ENCODE assay signal across 7 mouse cellular contexts in the genomic region with DNA sequence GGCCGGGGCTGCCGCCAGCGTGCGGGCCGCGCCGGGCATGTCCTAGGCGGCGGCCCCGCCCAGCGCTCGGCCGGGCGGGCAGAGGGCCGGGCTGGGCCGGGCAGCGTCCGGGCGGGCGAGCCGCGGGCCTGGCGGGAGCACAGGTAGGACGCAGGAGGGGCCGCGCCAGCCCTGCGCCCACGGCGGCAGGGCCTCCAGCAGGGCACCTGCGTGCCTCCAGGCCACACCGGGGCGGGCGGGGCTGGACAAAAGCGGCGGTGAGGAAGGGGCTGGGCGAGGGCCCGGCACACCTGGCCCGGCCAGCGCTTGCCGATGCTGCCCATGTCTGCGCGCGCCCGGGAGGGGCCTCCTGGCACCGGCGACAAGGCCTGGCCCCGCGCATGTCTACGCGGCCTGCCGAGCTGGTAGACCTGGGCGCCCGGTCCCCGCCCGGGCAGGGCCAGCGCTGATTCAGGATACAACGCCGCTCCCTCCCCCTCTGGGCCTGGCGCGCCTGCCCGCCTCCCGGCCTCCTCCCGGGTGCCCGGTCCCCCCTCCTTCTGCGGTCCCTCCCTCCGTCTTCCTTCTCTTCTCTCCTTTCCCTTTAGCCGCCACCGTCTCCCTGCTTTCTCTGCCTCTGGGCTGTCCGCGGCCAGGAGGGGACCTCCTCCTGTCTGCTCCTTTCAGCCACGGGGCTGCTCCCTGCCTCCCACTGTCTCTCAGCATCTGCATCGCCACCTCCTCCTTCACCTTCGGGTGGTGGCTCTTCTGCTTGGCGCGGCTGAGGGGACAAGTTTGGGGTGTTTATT. TPM values are rescaled to one million over a fixed set of nuclear protein-coding genes. Genes with fewer than 3 reads are reported as not detected.
DNase-seq lines count a peak whose midpoint lies in the region; ATAC-seq and TF ChIP-seq lines count a peak whose summit lies in the region.

No protein-coding gene starts in this region.

- WGBS in forebrain, embryonic 11.5 days, result under 1% methylated on average over 22 of the region's 75 CpGs
- WGBS in hindbrain, embryonic 13.5 days, result under 1% methylated on average over 52 of the region's 75 CpGs
- under 1% methylated on average over 39 of the region's 75 CpGs for WGBS in limb, embryonic 14.5 days
- WGBS in midbrain, embryonic 15.5 days, result under 1% methylated on average over 58 of the region's 75 CpGs

- H3K27me3 ChIP-seq in forebrain, embryonic 11.5 days (ENCODE audit: control insufficient read depth, insufficient read depth, low read length), result peaks cover 14% of the 10 kb centered on the region
- H3K27me3 ChIP-seq in hindbrain, embryonic 13.5 days, result peaks cover 29% of the 10 kb centered on the region
- no peaks in the 10 kb centered on the region for H3K27me3 ChIP-seq in limb, embryonic 14.5 days (ENCODE audit: control insufficient read depth, insufficient read depth, low read length)
- no peaks in the 10 kb centered on the region for H3K27me3 ChIP-seq in midbrain, embryonic 15.5 days (replicated peaks)

- TF ChIP-seq POLR2A in bone marrow macrophage, adult 2 months (IDR thresholded peaks at IDR 0.05; ENCODE audit: borderline replicate concordance, low read depth, low read length), result no peak
- no peak for TF ChIP-seq POLR2A in limb, embryonic 14.5 days (IDR thresholded peaks at IDR 0.05; ENCODE audit: borderline replicate concordance, extremely low read depth, insufficient read depth, insufficient read length)

- H3K4me3 ChIP-seq in bone marrow macrophage, adult 2 months (ENCODE audit: insufficient read depth, low read length), result peak overlapping the region; percentile 68
- peak overlapping the region; percentile 86 for H3K4me3 ChIP-seq in forebrain, embryonic 11.5 days (ENCODE audit: low read depth, low read length)
- peak overlapping the region; percentile 88 for H3K4me3 ChIP-seq in hindbrain, embryonic 13.5 days
- H3K4me3 ChIP-seq in limb, embryonic 14.5 days (replicated peaks; ENCODE audit: low read length), result peak overlapping the region; percentile 86
- peak overlapping the region; percentile 84 for H3K4me3 ChIP-seq in midbrain, embryonic 15.5 days

- TF ChIP-seq CTCF in bone marrow macrophage, adult 2 months (IDR thresholded peaks at IDR 0.05; ENCODE audit: low read depth, low read length), result no peak

- peak overlapping the region; percentile 99 for H3K4me2 ChIP-seq in forebrain, embryonic 11.5 days (ENCODE audit: low read depth, low read length, severe bottlenecking)
- H3K4me2 ChIP-seq in hindbrain, embryonic 13.5 days, result peak overlapping the region; percentile 83
- peak overlapping the region; percentile 85 for H3K4me2 ChIP-seq in limb, embryonic 14.5 days (replicated peaks; ENCODE audit: low read depth, low read length, severe bottlenecking)
- peak overlapping the region; percentile 77 for H3K4me2 ChIP-seq in midbrain, embryonic 15.5 days

- no peaks in the 10 kb centered on the region for H3K36me3 ChIP-seq in forebrain, embryonic 11.5 days (ENCODE audit: control insufficient read depth, insufficient read depth, low read length)
- peaks cover 18% of the 10 kb centered on the region for H3K36me3 ChIP-seq in hindbrain, embryonic 13.5 days
- peaks cover 12% of the 10 kb centered on the region for H3K36me3 ChIP-seq in limb, embryonic 14.5 days (ENCODE audit: control insufficient read depth, insufficient read depth, low read length)
- no peaks in the 10 kb centered on the region for H3K36me3 ChIP-seq in midbrain, embryonic 15.5 days (replicated peaks)

- peak; percentile 73 for ATAC-seq in forebrain, embryonic 11.5 days (replicated peaks; ENCODE audit: low FRiP score)
- peak; percentile 56 for ATAC-seq in hindbrain, embryonic 13.5 days (ENCODE audit: low FRiP score)
- ATAC-seq in limb, embryonic 14.5 days (ENCODE audit: low FRiP score, low read depth), result peak; percentile 16
- ATAC-seq in midbrain, embryonic 15.5 days (replicated peaks), result peak; percentile 67

- no peaks in the 10 kb centered on the region for H3K9me3 ChIP-seq in forebrain, embryonic 11.5 days (ENCODE audit: control insufficient read depth, low read length)
- no peaks in the 10 kb centered on the region for H3K9me3 ChIP-seq in hindbrain, embryonic 13.5 days
- H3K9me3 ChIP-seq in limb, embryonic 14.5 days (ENCODE audit: control insufficient read depth, low read length), result no peaks in the 10 kb centered on the region
- H3K9me3 ChIP-seq in midbrain, embryonic 15.5 days, result no peaks in the 10 kb centered on the region

- H3K9ac ChIP-seq in forebrain, embryonic 11.5 days (ENCODE audit: low read length), result peak overlapping the region; percentile 72
- peak overlapping the region; percentile 97 for H3K9ac ChIP-seq in hindbrain, embryonic 13.5 days
- H3K9ac ChIP-seq in limb, embryonic 14.5 days (ENCODE audit: low read depth, low read length, severe bottlenecking), result peak overlapping the region; percentile 85
- peak overlapping the region; percentile 91 for H3K9ac ChIP-seq in midbrain, embryonic 15.5 days

- H3K27ac ChIP-seq in bone marrow macrophage, adult 2 months (ENCODE audit: insufficient read depth, low read depth, low read length), result no peak overlapping the region
- H3K27ac ChIP-seq in forebrain, embryonic 11.5 days (ENCODE audit: low read depth, low read length), result no peak overlapping the region
- peak overlapping the region; percentile 81 for H3K27ac ChIP-seq in hindbrain, embryonic 13.5 days
- H3K27ac ChIP-seq in limb, embryonic 14.5 days (replicated peaks; ENCODE audit: low read depth, low read length), result peak overlapping the region; percentile 43; the same call in 1 of the 2 replicates
- H3K27ac ChIP-seq in midbrain, embryonic 15.5 days, result peak overlapping the region; percentile 70

- peak; percentile 41 for DNase-seq in MN1 (ENCODE audit: low spot score)
- DNase-seq in forebrain, embryonic 11.5 days (ENCODE audit: low spot score), result peak; percentile 71
- peak; percentile 18 for DNase-seq in limb, embryonic 14.5 days (ENCODE audit: low spot score)
- DNase-seq in testis, postnatal 10 days (ENCODE audit: low spot score), result peak; percentile 75

- peaks cover 3% of the 10 kb centered on the region; the same call in 1 of the 2 replicates for H3K4me1 ChIP-seq in bone marrow macrophage, adult 2 months (ENCODE audit: control insufficient read depth, insufficient read depth, low read length)
- H3K4me1 ChIP-seq in forebrain, embryonic 11.5 days (replicated peaks; ENCODE audit: control insufficient read depth, insufficient read depth, low read length), result 0 out of 2 replicates have a peak, but pooled peaks cover 3% of the 10 kb centered on the region
- peaks cover 51% of the 10 kb centered on the region for H3K4me1 ChIP-seq in hindbrain, embryonic 13.5 days (replicated peaks)
- peaks cover 17% of the 10 kb centered on the region; the same call in 1 of the 2 replicates for H3K4me1 ChIP-seq in limb, embryonic 14.5 days (ENCODE audit: control insufficient read depth, insufficient read depth, low read length)
- peaks cover 36% of the 10 kb centered on the region for H3K4me1 ChIP-seq in midbrain, embryonic 15.5 days

RNA-seq across cellular contexts. Expression of gene Cep170b, which starts 2.2 kb away (rescaled TPM):
- 8.5 and 17.7 TPM in 2 replicates for polyA plus RNA-seq in bone marrow macrophage, adult 2 months (2012; ENCODE audit: insufficient read depth, insufficient read length, missing spikeins)
- polyA plus RNA-seq in forebrain, embryonic 11.5 days (2014; fragmentation: Nextera tagmentation; extraction: Ambion mirVana), result 12.6 and 15.2 TPM in 2 replicates
- 24.2 and 24.9 TPM in 2 replicates for polyA plus RNA-seq in hindbrain, embryonic 13.5 days (2015; fragmentation: Nextera tagmentation; extraction: Ambion mirVana)
- 30.1 and 36.9 TPM in 2 replicates for polyA plus RNA-seq in limb, embryonic 14.5 days (2012; rRNA removed)
- 21.3 and 23.6 TPM in 2 replicates for polyA plus RNA-seq in limb, embryonic 14.5 days (2014; fragmentation: Nextera tagmentation; extraction: Ambion mirVana)
- 51.0 and 53.7 TPM in 2 replicates for polyA plus RNA-seq in midbrain, embryonic 15.5 days (2015; fragmentation: Nextera tagmentation; extraction: Ambion mirVana)

RNA-seq across cellular contexts. Expression of gene Pld4, which starts 38.0 kb away (rescaled TPM):
- polyA plus RNA-seq in bone marrow macrophage, adult 2 months (2012; ENCODE audit: insufficient read depth, insufficient read length, missing spikeins), result 1,067 and 1,170 TPM in 2 replicates
- 3.7 and 4.1 TPM in 2 replicates for polyA plus RNA-seq in forebrain, embryonic 11.5 days (2014; fragmentation: Nextera tagmentation; extraction: Ambion mirVana)
- polyA plus RNA-seq in hindbrain, embryonic 13.5 days (2015; fragmentation: Nextera tagmentation; extraction: Ambion mirVana), result 6.4 and 7.0 TPM in 2 replicates
- polyA plus RNA-seq in limb, embryonic 14.5 days (2012; rRNA removed), result 15.7 and 16.9 TPM in 2 replicates
- polyA plus RNA-seq in limb, embryonic 14.5 days (2014; fragmentation: Nextera tagmentation; extraction: Ambion mirVana), result 13.4 and 14.0 TPM in 2 replicates
- 7.3 and 8.6 TPM in 2 replicates for polyA plus RNA-seq in midbrain, embryonic 15.5 days (2015; fragmentation: Nextera tagmentation; extraction: Ambion mirVana)

RNA-seq across cellular contexts. Expression of gene Zbtb42, which starts 43.8 kb away (rescaled TPM):
- polyA plus RNA-seq in bone marrow macrophage, adult 2 months (2012; ENCODE audit: insufficient read depth, insufficient read length, missing spikeins), result 9.2 and 10.1 TPM in 2 replicates
- 4.4 and 5.3 TPM in 2 replicates for polyA plus RNA-seq in forebrain, embryonic 11.5 days (2014; fragmentation: Nextera tagmentation; extraction: Ambion mirVana)
- 3.6 and 4.6 TPM in 2 replicates for polyA plus RNA-seq in hindbrain, embryonic 13.5 days (2015; fragmentation: Nextera tagmentation; extraction: Ambion mirVana)
- 2.5 and 3.3 TPM in 2 replicates for polyA plus RNA-seq in limb, embryonic 14.5 days (2012; rRNA removed)
- polyA plus RNA-seq in limb, embryonic 14.5 days (2014; fragmentation: Nextera tagmentation; extraction: Ambion mirVana), result 1.9 and 2.5 TPM in 2 replicates
- 1.9 and 2.5 TPM in 2 replicates for polyA plus RNA-seq in midbrain, embryonic 15.5 days (2015; fragmentation: Nextera tagmentation; extraction: Ambion mirVana)

RNA-seq across cellular contexts. Expression of gene Akt1, which starts 47.8 kb away (rescaled TPM):
- polyA plus RNA-seq in bone marrow macrophage, adult 2 months (2012; ENCODE audit: insufficient read depth, insufficient read length, missing spikeins), result 169 and 176 TPM in 2 replicates
- 99.4 and 123 TPM in 2 replicates for polyA plus RNA-seq in forebrain, embryonic 11.5 days (2014; fragmentation: Nextera tagmentation; extraction: Ambion mirVana)
- polyA plus RNA-seq in hindbrain, embryonic 13.5 days (2015; fragmentation: Nextera tagmentation; extraction: Ambion mirVana), result 60.8 and 64.5 TPM in 2 replicates
- polyA plus RNA-seq in limb, embryonic 14.5 days (2012; rRNA removed), result 305 and 332 TPM in 2 replicates
- polyA plus RNA-seq in limb, embryonic 14.5 days (2014; fragmentation: Nextera tagmentation; extraction: Ambion mirVana), result 148 and 181 TPM in 2 replicates
- 139 and 162 TPM in 2 replicates for polyA plus RNA-seq in midbrain, embryonic 15.5 days (2015; fragmentation: Nextera tagmentation; extraction: Ambion mirVana)

Comparison
In these comparisons a context has a peak if more than half of its experiments do, and no peak if none do; other contexts are left out.
1. DNase-seq: peak in every context shown above with its lines; median percentile 75 in testis, postnatal 10 days; 71 in forebrain, embryonic 11.5 days; 41 in MN1; 18 in limb, embryonic 14.5 days.
2. H3K27ac ChIP-seq: peak in hindbrain, embryonic 13.5 days (single experiment), limb, embryonic 14.5 days (single experiment) and midbrain, embryonic 15.5 days (single experiment); none in bone marrow macrophage, adult 2 months (single experiment) and forebrain, embryonic 11.5 days (single experiment).
3. ATAC-seq: peak in every context shown above with its lines; median percentile 73 in forebrain, embryonic 11.5 days; 67 in midbrain, embryonic 15.5 days; 56 in hindbrain, embryonic 13.5 days; 16 in limb, embryonic 14.5 days.
4. RNA of gene Pld4, which starts 38.0 kb away (polyA plus RNA-seq): 1,067 to 1,170 TPM in bone marrow macrophage, adult 2 months; 13.4 to 16.9 TPM in limb, embryonic 14.5 days, 7.3 to 8.6 TPM in midbrain, embryonic 15.5 days, 6.4 to 7.0 TPM in hindbrain, embryonic 13.5 days and 3.7 to 4.1 TPM in forebrain, embryonic 11.5 days; every median in the first group is over 10 times any median in the second.
5. Peak in every context shown above with its lines, with median percentiles within 50 percentile points of each other: H3K4me3 ChIP-seq, H3K4me2 ChIP-seq and H3K9ac ChIP-seq.